Mouse (Mus musculus): ENCODE measurements around the gene Prkce. TPM values are rescaled to one million over a fixed set of nuclear protein-coding genes. Genes with fewer than 3 reads are reported as not detected.

Gene Prkce
- polyA plus RNA-seq, 1 experiment from 2014 or later, result 6.7 TPM

GRCm38 (mm10) chr17:86215771-86216170, 48.2 kb downstream of the Prkce start:
- H3K9me3 ChIP-seq (replicated peaks; ENCODE audit: control insufficient read depth, low read length), result no peaks in the 10 kb centered on the region
- 77% methylated on average over 7 of the region's 7 CpGs for WGBS
- no peak overlapping the region for H3K9ac ChIP-seq (replicated peaks; ENCODE audit: low read length)
- H3K27ac ChIP-seq (replicated peaks; ENCODE audit: low read depth, low read length), result no peak overlapping the region
- no peaks in the 10 kb centered on the region for H3K27me3 ChIP-seq (ENCODE audit: control insufficient read depth, insufficient read depth, low read length)
- no peaks in the 10 kb centered on the region for H3K4me1 ChIP-seq (ENCODE audit: control insufficient read depth, insufficient read depth, low read length)
- DNase-seq (ENCODE audit: low spot score) (no peak), ATAC-seq (replicated peaks; ENCODE audit: insufficient number of reproducible peaks, low FRiP score, low TSS enrichment, low read depth) (no peak)
- H3K4me2 ChIP-seq (ENCODE audit: low read depth, low read length), result no peak overlapping the region
- no peak overlapping the region for H3K4me3 ChIP-seq (ENCODE audit: low read depth, low read length)
- H3K36me3 ChIP-seq (replicated peaks; ENCODE audit: control insufficient read depth, insufficient read depth, low read depth, low read length), result no peaks in the 10 kb centered on the region

- Histone ChIP-seq H3K4me2 (ENCODE audit: low read depth, low read length) (no peak overlapping the region), H3K4me1 (ENCODE audit: control insufficient read depth, insufficient read depth, low read length) (no peaks in the 10 kb centered on the region), H3K4me3 (ENCODE audit: low read depth, low read length) (no peak overlapping the region), H3K27me3 (ENCODE audit: control insufficient read depth, insufficient read depth, low read length) (no peaks in the 10 kb centered on the region), H3K27ac (replicated peaks; ENCODE audit: low read depth, low read length) (no peak overlapping the region), H3K36me3 (replicated peaks; ENCODE audit: control insufficient read depth, insufficient read depth, low read depth, low read length) (no peaks in the 10 kb centered on the region), H3K9me3 (replicated peaks; ENCODE audit: control insufficient read depth, low read length) (no peaks in the 10 kb centered on the region), H3K9ac (replicated peaks; ENCODE audit: low read length) (no peak overlapping the region)
- WGBS, result 87% methylated on average over 5 of the region's 5 CpGs
- no peak for DNase-seq (ENCODE audit: low spot score)
- no peak for ATAC-seq (replicated peaks; ENCODE audit: insufficient number of reproducible peaks, low FRiP score, low TSS enrichment, low read depth)
Observed at GRCm38 (mm10) chr17:86217468-86217867, 49.9 kb downstream of the Prkce start.

GRCm38 (mm10) chr17:86218553-86218952, 51.0 kb downstream of the Prkce start:
- Histone ChIP-seq H3K27me3 (ENCODE audit: control insufficient read depth, insufficient read depth, low read length) (no peaks in the 10 kb centered on the region), H3K4me3 (ENCODE audit: low read depth, low read length) (no peak overlapping the region), H3K9ac (replicated peaks; ENCODE audit: low read length) (no peak overlapping the region), H3K36me3 (replicated peaks; ENCODE audit: control insufficient read depth, insufficient read depth, low read depth, low read length) (no peaks in the 10 kb centered on the region), H3K4me1 (ENCODE audit: control insufficient read depth, insufficient read depth, low read length) (no peaks in the 10 kb centered on the region), H3K27ac (replicated peaks; ENCODE audit: low read depth, low read length) (no peak overlapping the region), H3K9me3 (replicated peaks; ENCODE audit: control insufficient read depth, low read length) (no peaks in the 10 kb centered on the region), H3K4me2 (ENCODE audit: low read depth, low read length) (no peak overlapping the region)
- no peak for ATAC-seq (replicated peaks; ENCODE audit: insufficient number of reproducible peaks, low FRiP score, low TSS enrichment, low read depth)
- WGBS, result 81% methylated on average over 11 of the region's 11 CpGs
- DNase-seq (ENCODE audit: low spot score), result no peak

- Histone ChIP-seq H3K4me1 (ENCODE audit: control insufficient read depth, insufficient read depth, low read length) (no peaks in the 10 kb centered on the region), H3K27ac (replicated peaks; ENCODE audit: low read depth, low read length) (no peak overlapping the region), H3K4me3 (ENCODE audit: low read depth, low read length) (no peak overlapping the region), H3K27me3 (ENCODE audit: control insufficient read depth, insufficient read depth, low read length) (no peaks in the 10 kb centered on the region), H3K9me3 (replicated peaks; ENCODE audit: control insufficient read depth, low read length) (no peaks in the 10 kb centered on the region), H3K36me3 (replicated peaks; ENCODE audit: control insufficient read depth, insufficient read depth, low read depth, low read length) (no peaks in the 10 kb centered on the region), H3K4me2 (ENCODE audit: low read depth, low read length) (no peak overlapping the region), H3K9ac (replicated peaks; ENCODE audit: low read length) (no peak overlapping the region)
- 83% methylated on average over 10 of the region's 10 CpGs for WGBS
- DNase-seq (ENCODE audit: low spot score) (no peak), ATAC-seq (replicated peaks; ENCODE audit: insufficient number of reproducible peaks, low FRiP score, low TSS enrichment, low read depth) (no peak)
Observed at GRCm38 (mm10) chr17:86225488-86226186, 58.1 kb downstream of the Prkce start.

GRCm38 (mm10) chr17:86226198-86226597, 58.6 kb downstream of the Prkce start:
- 77% methylated on average over 8 of the region's 8 CpGs for WGBS
- H3K27me3 ChIP-seq (ENCODE audit: control insufficient read depth, insufficient read depth, low read length), result no peaks in the 10 kb centered on the region
- ATAC-seq (replicated peaks; ENCODE audit: insufficient number of reproducible peaks, low FRiP score, low TSS enrichment, low read depth) (no peak), DNase-seq (ENCODE audit: low spot score) (no peak)
- H3K9ac ChIP-seq (replicated peaks; ENCODE audit: low read length), result no peak overlapping the region
- H3K27ac ChIP-seq (replicated peaks; ENCODE audit: low read depth, low read length), result no peak overlapping the region
- H3K4me3 ChIP-seq (ENCODE audit: low read depth, low read length), result no peak overlapping the region
- no peaks in the 10 kb centered on the region for H3K9me3 ChIP-seq (replicated peaks; ENCODE audit: control insufficient read depth, low read length)
- no peak overlapping the region for H3K4me2 ChIP-seq (ENCODE audit: low read depth, low read length)
- no peaks in the 10 kb centered on the region for H3K4me1 ChIP-seq (ENCODE audit: control insufficient read depth, insufficient read depth, low read length)
- H3K36me3 ChIP-seq (replicated peaks; ENCODE audit: control insufficient read depth, insufficient read depth, low read depth, low read length), result no peaks in the 10 kb centered on the region

GRCm38 (mm10) chr17:86226635-86227034, 59.0 kb downstream of the Prkce start:
- ATAC-seq (replicated peaks; ENCODE audit: insufficient number of reproducible peaks, low FRiP score, low TSS enrichment, low read depth) (no peak), DNase-seq (ENCODE audit: low spot score) (no peak)
- 85% methylated on average over 7 of the region's 7 CpGs for WGBS
- Histone ChIP-seq H3K9me3 (replicated peaks; ENCODE audit: control insufficient read depth, low read length) (no peaks in the 10 kb centered on the region), H3K27ac (replicated peaks; ENCODE audit: low read depth, low read length) (no peak overlapping the region), H3K4me2 (ENCODE audit: low read depth, low read length) (no peak overlapping the region), H3K4me1 (ENCODE audit: control insufficient read depth, insufficient read depth, low read length) (no peaks in the 10 kb centered on the region), H3K9ac (replicated peaks; ENCODE audit: low read length) (no peak overlapping the region), H3K27me3 (ENCODE audit: control insufficient read depth, insufficient read depth, low read length) (no peaks in the 10 kb centered on the region), H3K36me3 (replicated peaks; ENCODE audit: control insufficient read depth, insufficient read depth, low read depth, low read length) (no peaks in the 10 kb centered on the region), H3K4me3 (ENCODE audit: low read depth, low read length) (no peak overlapping the region)

GRCm38 (mm10) chr17:86227389-86227788, 59.8 kb downstream of the Prkce start:
- H3K4me3 ChIP-seq (ENCODE audit: low read depth, low read length), result no peak overlapping the region
- no peak overlapping the region for H3K4me2 ChIP-seq (ENCODE audit: low read depth, low read length)
- no peak overlapping the region for H3K27ac ChIP-seq (replicated peaks; ENCODE audit: low read depth, low read length)
- H3K27me3 ChIP-seq (ENCODE audit: control insufficient read depth, insufficient read depth, low read length), result no peaks in the 10 kb centered on the region
- H3K9me3 ChIP-seq (replicated peaks; ENCODE audit: control insufficient read depth, low read length), result no peaks in the 10 kb centered on the region
- H3K4me1 ChIP-seq (ENCODE audit: control insufficient read depth, insufficient read depth, low read length), result no peaks in the 10 kb centered on the region
- WGBS, result 85% methylated on average over 3 of the region's 3 CpGs
- H3K9ac ChIP-seq (replicated peaks; ENCODE audit: low read length), result no peak overlapping the region
- ATAC-seq (replicated peaks; ENCODE audit: insufficient number of reproducible peaks, low FRiP score, low TSS enrichment, low read depth) (no peak), DNase-seq (ENCODE audit: low spot score) (no peak)
- no peaks in the 10 kb centered on the region for H3K36me3 ChIP-seq (replicated peaks; ENCODE audit: control insufficient read depth, insufficient read depth, low read depth, low read length)

- no peaks in the 10 kb centered on the region for H3K36me3 ChIP-seq (replicated peaks; ENCODE audit: control insufficient read depth, insufficient read depth, low read depth, low read length)
- no peak overlapping the region for H3K9ac ChIP-seq (replicated peaks; ENCODE audit: low read length)
- DNase-seq (ENCODE audit: low spot score) (no peak), ATAC-seq (replicated peaks; ENCODE audit: insufficient number of reproducible peaks, low FRiP score, low TSS enrichment, low read depth) (no peak)
- 91% methylated on average over 8 of the region's 8 CpGs for WGBS
- H3K4me3 ChIP-seq (ENCODE audit: low read depth, low read length), result no peak overlapping the region
- no peaks in the 10 kb centered on the region for H3K27me3 ChIP-seq (ENCODE audit: control insufficient read depth, insufficient read depth, low read length)
- no peak overlapping the region for H3K4me2 ChIP-seq (ENCODE audit: low read depth, low read length)
- no peaks in the 10 kb centered on the region for H3K9me3 ChIP-seq (replicated peaks; ENCODE audit: control insufficient read depth, low read length)
- H3K27ac ChIP-seq (replicated peaks; ENCODE audit: low read depth, low read length), result no peak overlapping the region
- H3K4me1 ChIP-seq (ENCODE audit: control insufficient read depth, insufficient read depth, low read length), result no peaks in the 10 kb centered on the region
Observed at GRCm38 (mm10) chr17:86228850-86229249, 61.3 kb downstream of the Prkce start.

Measured in embryonic facial prominence, embryonic 11.5 days (tissue).